Mouse (Mus musculus) forebrain, postnatal 0 days (tissue): ENCODE data around the gene Tlr2. TPM values are rescaled to one million over a fixed set of nuclear protein-coding genes. Genes with fewer than 3 reads are reported as not detected.

ENCODE experiments used
- ATAC-seq: fragments of 200-750 bp; cut with Nextera tagmentation; 2 replicates; pipeline ENCODE4 v1.8.0; 2017; ENCODE audit warnings: mild to moderate bottlenecking, moderate library complexity
- DNase-seq: peaks from one replicate; pipeline ENCODE4 v3.0.0-alpha.2; 2015
- H3K27ac ChIP-seq: fragments of 300-500 bp; sonication (generic); 2 replicates; pipeline ENCODE4 v1.5.1; 2014; ENCODE audit warnings: low read depth, mild to moderate bottlenecking, antibody characterized with exemption, low read length, moderate library complexity, mixed read lengths
- H3K27me3 ChIP-seq: fragments of 300-500 bp; sonication (generic); 2 replicates; pipeline ENCODE4 v1.6.1; 2014; ENCODE audit warnings: mild to moderate bottlenecking, low read length, mixed read lengths; ENCODE audit not compliant: insufficient read depth
- H3K36me3 ChIP-seq: fragments of 300-500 bp; sonication (generic); 2 replicates; pipeline ENCODE4 v1.6.1; 2014; ENCODE audit warnings: mild to moderate bottlenecking, moderate library complexity; ENCODE audit not compliant: insufficient read depth
- H3K4me1 ChIP-seq: fragments of 300-500 bp; sonication (generic); 2 replicates; pipeline ENCODE4 v1.6.1; 2014; ENCODE audit warnings: antibody characterized with exemption; ENCODE audit not compliant: insufficient read depth
- H3K4me2 ChIP-seq: fragments of 300-500 bp; sonication (generic); 2 replicates; pipeline ENCODE4 v1.6.1; 2014; ENCODE audit warnings: low read depth, mild to moderate bottlenecking, moderate library complexity
- H3K4me3 ChIP-seq: fragments of 300-500 bp; sonication (generic); 2 replicates; pipeline ENCODE4 v1.5.1; 2014; ENCODE audit warnings: low read depth, low read length, mixed read lengths
- H3K9ac ChIP-seq: fragments of 300-500 bp; sonication (generic); 2 replicates; pipeline ENCODE4 v1.6.1; 2014; ENCODE audit warnings: mild to moderate bottlenecking
- H3K9me3 ChIP-seq: fragments of 300-500 bp; sonication (generic); 2 replicates; pipeline ENCODE4 v1.6.1; 2016; ENCODE audit warnings: low read length
- CTCF ChIP-seq: sonication (generic); IDR thresholded peaks from 2 replicates; pipeline ENCODE4 v1.5.1; 2016; ENCODE audit warnings: antibody characterized with exemption, control low read depth, low read depth
- WGBS: fragments of 180-500 bp; shearing (Covaris S2); extraction: QIAGEN DNeasy Blood & Tissue Kit; methylation state at CpG from one replicate; pipeline ENCODE4 v1.1.7; 2014; 5-methylcytosine and 5-hydroxymethylcytosine counted together
- polyA plus RNA-seq: library from polyadenylated mRNA; unstranded; fragments of >200 nt; fragmentation: Nextera tagmentation; extraction: Ambion mirVana; gene quantifications from 2 replicates; pipeline ENCODE4 v1.2.1, GENCODE M21; 2015
- total RNA-seq: library from RNA; depleted of rRNA; stranded (reverse); fragments of >200 nt; gene quantifications from 2 replicates; pipeline ENCODE4 v1.2.3, GENCODE M21; 2014

Gene Tlr2
- total and polyA plus RNA-seq, 2 experiments from 2014 or later, result 1.3 to 1.6 TPM

DNA sequence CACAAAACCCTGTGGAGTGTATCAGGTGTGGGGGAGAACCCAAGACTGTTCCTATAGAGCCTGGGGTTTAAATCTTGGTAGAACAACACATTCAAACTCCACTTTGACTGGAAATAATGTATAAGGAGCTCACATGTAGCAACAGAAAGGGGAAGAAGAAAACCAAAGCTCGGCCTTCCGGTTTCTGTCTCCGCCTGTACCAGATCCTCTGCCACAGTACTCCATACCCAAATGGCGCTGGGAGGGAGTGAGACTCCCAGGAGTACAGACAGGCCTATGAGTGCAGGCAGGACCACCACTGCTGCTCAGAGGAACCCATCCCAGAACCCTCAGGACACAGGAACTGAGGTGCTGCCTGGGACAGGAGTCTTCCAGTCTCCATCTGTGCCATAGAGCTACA lies 17.8 kb downstream of the Tlr2 start:
- H3K4me2 ChIP-seq, result no peak overlapping the region
- TF ChIP-seq CTCF, result no peak
- H3K27ac ChIP-seq, result no peak overlapping the region
- H3K4me3 ChIP-seq, result no peak overlapping the region
- DNase-seq, result no peak
- no peaks in the 10 kb centered on the region for H3K27me3 ChIP-seq
- H3K4me1 ChIP-seq, result no peaks in the 10 kb centered on the region
- no peaks in the 10 kb centered on the region for H3K9me3 ChIP-seq
- no peaks in the 10 kb centered on the region for H3K36me3 ChIP-seq
- WGBS, result 92% methylated on average over 4 of the region's 4 CpGs
- ATAC-seq, result no peak
- H3K9ac ChIP-seq, result no peak overlapping the region

DNA sequence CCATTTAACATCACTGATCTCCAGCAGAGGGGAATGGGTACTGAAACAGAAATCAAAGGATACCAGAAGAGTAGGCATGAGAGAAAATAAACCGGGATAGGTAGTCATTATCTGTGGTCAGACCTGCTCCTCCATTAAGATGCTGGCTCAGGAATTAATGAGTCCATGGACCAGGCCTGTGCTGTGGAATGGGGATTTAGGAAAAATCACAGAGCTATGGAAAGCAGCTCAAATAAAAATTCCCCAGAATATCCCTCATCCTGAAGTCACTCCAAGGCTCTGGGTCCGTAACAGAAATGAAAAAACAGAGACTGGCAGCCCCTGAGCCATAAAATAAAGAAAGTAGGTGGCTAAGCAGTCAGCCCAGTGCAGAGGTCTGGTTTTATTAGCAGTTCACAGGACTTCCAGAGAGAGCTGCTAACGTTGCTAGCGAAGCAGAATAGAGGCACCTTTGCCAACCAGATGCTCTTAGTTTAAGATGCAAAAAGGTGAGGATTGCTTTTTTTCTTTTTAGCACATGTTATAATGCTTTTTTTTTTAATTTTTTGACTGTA lies 25.1 kb downstream of the Tlr2 start:
- 73% methylated on average over 4 of the region's 4 CpGs for WGBS
- no peak for DNase-seq
- TF ChIP-seq CTCF, result no peak
- H3K27ac ChIP-seq, result no peak overlapping the region
- H3K9me3 ChIP-seq, result no peaks in the 10 kb centered on the region
- H3K4me1 ChIP-seq, result no peaks in the 10 kb centered on the region
- H3K27me3 ChIP-seq, result no peaks in the 10 kb centered on the region
- no peak for ATAC-seq
- H3K9ac ChIP-seq, result no peak overlapping the region
- H3K36me3 ChIP-seq, result no peaks in the 10 kb centered on the region
- H3K4me2 ChIP-seq, result no peak overlapping the region
- no peak overlapping the region for H3K4me3 ChIP-seq

DNA sequence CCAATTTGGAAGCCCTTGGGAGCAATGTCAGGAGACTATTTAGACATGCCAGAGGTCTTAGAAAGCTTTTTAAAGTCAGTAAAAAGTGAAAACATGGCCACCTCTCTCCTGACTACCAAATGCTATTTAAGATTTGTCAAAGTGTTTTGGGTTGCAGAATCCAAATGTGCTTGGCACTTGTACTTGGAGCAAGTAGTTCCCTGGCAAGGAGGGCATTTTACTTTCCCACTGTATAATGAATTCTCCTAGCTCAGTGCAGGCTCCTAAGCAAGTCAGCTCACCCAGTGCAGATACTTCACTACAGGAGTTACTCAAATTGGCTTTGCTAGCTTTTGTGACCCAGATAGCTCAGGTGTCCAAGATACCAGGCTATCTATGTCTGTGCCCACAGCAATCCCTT lies 28.7 kb downstream of the Tlr2 start:
- ATAC-seq, result peak; percentile 60; the same call in 1 of the 2 replicates
- Histone ChIP-seq H3K4me2 (no peak overlapping the region), H3K36me3 (no peaks in the 10 kb centered on the region), H3K4me3 (no peak overlapping the region), H3K27me3 (no peaks in the 10 kb centered on the region), H3K9me3 (no peaks in the 10 kb centered on the region), H3K27ac (no peak overlapping the region), H3K4me1 (no peaks in the 10 kb centered on the region), H3K9ac (no peak overlapping the region)
- TF ChIP-seq CTCF, result no peak
- DNase-seq, result peak; percentile 45

DNA sequence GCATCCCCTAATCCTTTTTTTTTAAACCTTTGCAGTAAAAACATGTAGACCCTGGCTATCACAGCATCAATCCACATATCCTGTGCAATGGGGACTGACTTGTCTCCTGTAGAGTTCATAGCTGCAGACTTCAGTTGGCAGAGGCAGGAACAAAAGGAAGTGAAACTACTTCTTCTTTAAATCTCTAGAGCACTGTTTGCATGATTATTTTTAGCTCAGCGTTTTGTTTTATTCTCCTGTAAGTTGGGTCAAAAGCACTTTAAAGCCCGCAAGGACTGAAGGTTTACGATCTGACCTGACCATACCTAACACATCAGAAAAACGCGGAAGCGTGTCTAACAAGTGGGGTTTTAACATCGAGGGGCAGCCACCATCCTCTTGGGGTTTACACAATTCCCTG lies 29.6 kb downstream of the Tlr2 start:
- H3K9ac ChIP-seq, result no peak overlapping the region
- no peaks in the 10 kb centered on the region for H3K9me3 ChIP-seq
- no peak for ATAC-seq
- no peak overlapping the region for H3K4me2 ChIP-seq
- TF ChIP-seq CTCF, result no peak
- DNase-seq, result no peak
- no peaks in the 10 kb centered on the region for H3K4me1 ChIP-seq
- 80% methylated on average over 7 of the region's 7 CpGs for WGBS
- H3K27ac ChIP-seq, result no peak overlapping the region
- H3K27me3 ChIP-seq, result no peaks in the 10 kb centered on the region
- H3K36me3 ChIP-seq, result no peaks in the 10 kb centered on the region
- no peak overlapping the region for H3K4me3 ChIP-seq

DNA sequence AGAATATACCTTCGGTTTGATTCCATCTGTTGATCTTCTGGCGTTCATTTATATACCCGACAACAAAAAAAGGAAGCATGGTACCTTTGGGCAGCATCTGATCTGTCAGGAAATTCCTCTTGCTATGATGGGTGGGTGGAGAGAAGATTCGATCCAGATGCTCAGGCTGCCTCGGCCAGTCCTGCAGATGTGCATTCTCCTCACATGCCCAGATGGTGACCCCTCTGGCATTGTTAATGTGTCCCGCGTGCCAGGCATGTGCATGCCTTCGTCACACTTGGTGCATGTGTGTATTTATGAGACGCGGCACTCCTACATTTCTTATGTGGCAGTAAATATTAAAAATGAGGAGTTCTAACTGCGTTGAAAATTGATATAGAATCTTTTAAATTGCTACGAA lies 33.1 kb downstream of the Tlr2 start:
- DNase-seq (no peak), ATAC-seq (no peak)
- no peak overlapping the region for H3K9ac ChIP-seq
- H3K4me1 ChIP-seq, result no peaks in the 10 kb centered on the region
- no peak overlapping the region for H3K4me2 ChIP-seq
- 85% methylated on average over 12 of the region's 12 CpGs for WGBS
- H3K9me3 ChIP-seq, result no peaks in the 10 kb centered on the region
- TF ChIP-seq CTCF, result no peak
- H3K27me3 ChIP-seq, result no peaks in the 10 kb centered on the region
- no peaks in the 10 kb centered on the region for H3K36me3 ChIP-seq
- H3K27ac ChIP-seq, result no peak overlapping the region
- H3K4me3 ChIP-seq, result no peak overlapping the region

DNA sequence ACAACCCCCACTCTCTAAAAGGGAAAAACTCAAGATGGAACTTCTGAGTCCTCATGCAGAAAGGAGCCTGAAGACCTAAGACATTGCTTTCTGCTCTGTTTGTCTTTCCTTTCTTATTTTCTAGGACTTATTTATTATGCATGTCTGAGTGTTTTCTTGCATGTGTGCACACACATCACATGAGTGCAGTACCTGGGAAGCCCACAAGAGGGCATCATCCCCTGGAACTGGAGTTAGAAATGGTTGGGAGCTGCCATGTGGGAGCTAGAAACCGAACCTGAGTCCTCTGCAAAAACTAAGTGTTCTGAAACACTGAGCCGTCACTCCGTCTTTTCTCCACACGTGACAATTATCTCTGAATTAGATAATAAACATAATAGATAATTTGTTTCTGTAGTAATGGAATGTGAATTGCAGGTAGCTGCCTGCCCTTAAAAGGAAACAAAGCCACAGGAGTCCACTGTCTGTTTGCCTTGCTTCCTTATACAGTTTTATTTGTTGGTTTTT lies 39.9 kb downstream of the Tlr2 start:
- Histone ChIP-seq H3K4me2 (no peak overlapping the region), H3K9me3 (no peaks in the 10 kb centered on the region), H3K4me1 (no peaks in the 10 kb centered on the region), H3K9ac (no peak overlapping the region), H3K27me3 (no peaks in the 10 kb centered on the region), H3K4me3 (no peak overlapping the region), H3K36me3 (no peaks in the 10 kb centered on the region), H3K27ac (no peak overlapping the region)
- no peak for ATAC-seq
- 97% methylated on average over 4 of the region's 4 CpGs for WGBS
- TF ChIP-seq CTCF, result peak; percentile 37; the same call in 1 of the 2 replicates
- DNase-seq, result no peak

DNA sequence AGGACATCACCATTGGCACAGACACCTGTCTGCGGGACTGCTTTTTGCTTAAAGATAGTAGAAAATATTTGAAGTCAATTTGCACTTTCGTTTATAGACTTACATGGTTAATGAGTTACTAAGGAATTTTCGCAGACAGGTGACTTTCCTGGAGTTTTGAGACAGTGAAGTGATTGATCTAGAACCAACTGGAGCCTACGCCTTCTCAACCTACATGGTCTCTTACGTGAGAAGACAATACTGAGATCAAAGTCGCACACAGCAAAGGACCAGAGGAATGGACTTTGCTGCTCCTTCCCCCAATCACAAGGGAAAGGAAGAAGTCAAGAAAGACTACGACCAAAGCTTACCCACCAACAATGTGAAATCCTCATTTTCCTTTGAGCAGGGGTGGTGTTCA lies 42.1 kb downstream of the Tlr2 start:
- ATAC-seq, result no peak
- H3K27ac ChIP-seq, result no peak overlapping the region
- DNase-seq, result no peak
- no peaks in the 10 kb centered on the region for H3K36me3 ChIP-seq
- WGBS, result 94% methylated on average over 7 of the region's 7 CpGs
- no peaks in the 10 kb centered on the region for H3K27me3 ChIP-seq
- H3K4me3 ChIP-seq, result no peak overlapping the region
- H3K4me1 ChIP-seq, result no peaks in the 10 kb centered on the region
- no peak overlapping the region for H3K4me2 ChIP-seq
- no peaks in the 10 kb centered on the region for H3K9me3 ChIP-seq
- H3K9ac ChIP-seq, result no peak overlapping the region
- no peak for TF ChIP-seq CTCF
